In genomic region chr2:93779897-93780208, GRCm38 (mm10) we compare ENCODE assay signal across 11 mouse cellular contexts. TPM values are rescaled to one million over a fixed set of nuclear protein-coding genes. Genes with fewer than 3 reads are reported as not detected.
A peak's percentile ranks its signal among the peaks of the same experiment; 100 is the strongest.
DNase-seq lines count a peak whose midpoint lies in the region; ATAC-seq and TF ChIP-seq lines count a peak whose summit lies in the region.
"Had no signal": no experiment of that assay in that cellular context is flagged by ENCODE, and none has a peak within 500 bp of the region (broad histone marks: within the 10 kb centered on the region; RNA-seq: fewer than 3 reads in every experiment).

No protein-coding gene starts in this region.

- H3K36me3 ChIP-seq in hindbrain, embryonic 10.5 days, result no peaks in the 10 kb centered on the region
- H3K36me3 ChIP-seq in hindbrain, embryonic 12.5 days, result no peaks in the 10 kb centered on the region
- H3K36me3 ChIP-seq in midbrain, embryonic 10.5 days, result peaks cover 3% of the 10 kb centered on the region; the same call in 1 of the 2 replicates
- H3K36me3 ChIP-seq in midbrain, postnatal 0 days (ENCODE audit: insufficient read depth, low read length), result 0 out of 2 replicates have a peak, but pooled peaks cover 5% of the 10 kb centered on the region
- peaks cover 6% of the 10 kb centered on the region; the same call in 1 of the 2 replicates for H3K36me3 ChIP-seq in limb, embryonic 13.5 days
- H3K36me3 ChIP-seq: hindbrain, embryonic 15.5 days had no signal

- TF ChIP-seq CTCF in midbrain, postnatal 0 days (IDR thresholded peaks at IDR 0.05), result no peak

- peak overlapping the region; percentile 74 for H3K27ac ChIP-seq in hindbrain, embryonic 10.5 days
- no peak overlapping the region; the same call in 1 of the 2 replicates for H3K27ac ChIP-seq in hindbrain, embryonic 12.5 days
- H3K27ac ChIP-seq in midbrain, embryonic 10.5 days (replicated peaks), result 0 out of 2 replicates have a peak overlapping the region, but pooled peaks have one; percentile 67
- no peak overlapping the region for H3K27ac ChIP-seq in midbrain, postnatal 0 days (ENCODE audit: low read depth, low read length)
- no peak overlapping the region for H3K27ac ChIP-seq in limb, embryonic 13.5 days
- H3K27ac ChIP-seq: hindbrain, embryonic 15.5 days had no signal

- no peaks in the 10 kb centered on the region for H3K9me3 ChIP-seq in hindbrain, embryonic 10.5 days
- H3K9me3 ChIP-seq in hindbrain, embryonic 12.5 days (replicated peaks), result no peaks in the 10 kb centered on the region
- H3K9me3 ChIP-seq in midbrain, embryonic 10.5 days (replicated peaks), result no peaks in the 10 kb centered on the region
- no peaks in the 10 kb centered on the region for H3K9me3 ChIP-seq in midbrain, postnatal 0 days (ENCODE audit: low read length)
- no peaks in the 10 kb centered on the region for H3K9me3 ChIP-seq in limb, embryonic 13.5 days
- H3K9me3 ChIP-seq: hindbrain, embryonic 15.5 days had no signal

- no peak overlapping the region for H3K4me2 ChIP-seq in hindbrain, embryonic 12.5 days (replicated peaks)
- H3K4me2 ChIP-seq in midbrain, postnatal 0 days (ENCODE audit: low read depth, low read length, poor library complexity, severe bottlenecking), result no peak overlapping the region
- 0 out of 2 replicates have a peak overlapping the region, but pooled peaks have one; percentile 3 for H3K4me2 ChIP-seq in limb, embryonic 13.5 days (replicated peaks)
- H3K4me2 ChIP-seq: hindbrain, embryonic 15.5 days had no signal

- no peaks in the 10 kb centered on the region for H3K27me3 ChIP-seq in hindbrain, embryonic 10.5 days (ENCODE audit: insufficient read depth, poor library complexity, severe bottlenecking)
- H3K27me3 ChIP-seq in hindbrain, embryonic 12.5 days, result no peaks in the 10 kb centered on the region
- no peaks in the 10 kb centered on the region for H3K27me3 ChIP-seq in midbrain, embryonic 10.5 days (ENCODE audit: low read depth, poor library complexity, severe bottlenecking)
- no peaks in the 10 kb centered on the region for H3K27me3 ChIP-seq in midbrain, postnatal 0 days (ENCODE audit: insufficient read depth, low read length)
- H3K27me3 ChIP-seq in limb, embryonic 13.5 days, result peaks cover 33% of the 10 kb centered on the region
- H3K27me3 ChIP-seq: hindbrain, embryonic 15.5 days had no signal

- no peak overlapping the region for H3K9ac ChIP-seq in hindbrain, embryonic 12.5 days
- no peak overlapping the region for H3K9ac ChIP-seq in midbrain, postnatal 0 days (replicated peaks; ENCODE audit: low read length, poor library complexity, severe bottlenecking)
- H3K9ac ChIP-seq in limb, embryonic 13.5 days, result no peak overlapping the region
- H3K9ac ChIP-seq: hindbrain, embryonic 15.5 days had no signal

- peaks cover 66% of the 10 kb centered on the region for H3K4me1 ChIP-seq in hindbrain, embryonic 10.5 days (replicated peaks)
- H3K4me1 ChIP-seq in hindbrain, embryonic 12.5 days, result peaks cover 36% of the 10 kb centered on the region
- peaks cover 52% of the 10 kb centered on the region for H3K4me1 ChIP-seq in midbrain, embryonic 10.5 days
- no peaks in the 10 kb centered on the region; the same call in 1 of the 2 replicates for H3K4me1 ChIP-seq in midbrain, postnatal 0 days (ENCODE audit: insufficient read depth, low read length)
- H3K4me1 ChIP-seq in limb, embryonic 13.5 days, result peaks cover 68% of the 10 kb centered on the region

- WGBS in hindbrain, embryonic 10.5 days, result 56% methylated on average over 6 of the region's 6 CpGs
- 49% methylated on average over 6 of the region's 6 CpGs for WGBS in hindbrain, embryonic 12.5 days
- 82% methylated on average over 6 of the region's 6 CpGs for WGBS in midbrain, embryonic 10.5 days
- WGBS in midbrain, postnatal 0 days, result 73% methylated on average over 6 of the region's 6 CpGs
- 13% methylated on average over 6 of the region's 6 CpGs for WGBS in limb, embryonic 13.5 days

- H3K4me3 ChIP-seq in hindbrain, embryonic 10.5 days, result no peak overlapping the region
- no peak overlapping the region for H3K4me3 ChIP-seq in hindbrain, embryonic 12.5 days
- H3K4me3 ChIP-seq in midbrain, embryonic 10.5 days, result no peak overlapping the region
- H3K4me3 ChIP-seq in midbrain, postnatal 0 days (ENCODE audit: low read depth, low read length), result no peak overlapping the region
- H3K4me3 ChIP-seq in limb, embryonic 13.5 days, result no peak overlapping the region
- H3K4me3 ChIP-seq: hindbrain, embryonic 15.5 days had no signal

- no peak for DNase-seq in hindbrain, embryonic 10.5 days (ENCODE audit: low spot score)
- DNase-seq in midbrain, embryonic 10.5 days (ENCODE audit: low spot score), result no peak
- DNase-seq in midbrain, postnatal 0 days (ENCODE audit: low spot score), result no peak
- DNase-seq in cerebellum, postnatal 10 days, result no peak
- no peak for DNase-seq in left cerebral cortex, adult 18-20 months (ENCODE audit: low spot score in 2 of 2)
- no peak for DNase-seq in frontal cortex, postnatal 14 days (ENCODE audit: low spot score in 2 of 2)
- DNase-seq: lung, postnatal 36 days; spleen, adult 18-20 months had no signal

- no peak for ATAC-seq in hindbrain, embryonic 12.5 days (ENCODE audit: low FRiP score)
- ATAC-seq in midbrain, postnatal 0 days (ENCODE audit: low FRiP score), result no peak
- no peak for ATAC-seq in limb, embryonic 13.5 days (ENCODE audit: low FRiP score, low read depth)

RNA-seq across cellular contexts. Expression of gene Ext2, which starts 42.5 kb away (rescaled TPM):
- polyA plus RNA-seq in hindbrain, embryonic 10.5 days (2016; fragmentation: Nextera tagmentation; extraction: Ambion mirVana), result 69.5 and 77.1 TPM in 2 replicates
- polyA plus RNA-seq in hindbrain, embryonic 12.5 days (2016; fragmentation: Nextera tagmentation; extraction: Ambion mirVana), result 84.7 and 86.7 TPM in 2 replicates
- polyA plus RNA-seq in midbrain, embryonic 10.5 days (2016; fragmentation: Nextera tagmentation; extraction: Ambion mirVana), result 72.3 and 78.2 TPM in 2 replicates
- total RNA-seq in midbrain, postnatal 0 days (2014; rRNA removed), result 42.7 and 57.2 TPM in 2 replicates
- polyA plus RNA-seq in midbrain, postnatal 0 days (2015; fragmentation: Nextera tagmentation; extraction: Ambion mirVana), result 74.1 and 74.7 TPM in 2 replicates
- polyA plus RNA-seq in limb, embryonic 13.5 days (2015; fragmentation: Nextera tagmentation; extraction: Ambion mirVana), result 104 and 106 TPM in 2 replicates
- total RNA-seq in left cerebral cortex, adult 18-20 months (2021), result 10 to 100 TPM; 54.5 to 55.2 TPM

Comparison
In these comparisons a context has a peak if more than half of its experiments do, and no peak if none do; other contexts are left out.
1. H3K27ac ChIP-seq: peak in hindbrain, embryonic 10.5 days (single experiment) and midbrain, embryonic 10.5 days (single experiment); none in hindbrain, embryonic 12.5 days (single experiment), midbrain, postnatal 0 days (single experiment) and limb, embryonic 13.5 days (single experiment).